Mouse (Mus musculus) cortical plate, adult 2 months (tissue): Measurements from ENCODE around the gene Olfr285.

Experiments
- CTCF ChIP-seq: fragments of 200-500 bp; IDR thresholded peaks from 2 replicates; pipeline ENCODE4 v1.5.1; 2011; ENCODE audit warnings: mild to moderate bottlenecking, control low read depth, low read length; ENCODE audit not compliant: insufficient read depth; ENCODE audit errors: extremely low read depth
- POLR2A ChIP-seq: fragments of 200-500 bp; IDR thresholded peaks from 2 replicates; pipeline ENCODE4 v1.6.1; 2011; ENCODE audit warnings: mild to moderate bottlenecking, low read length, control low read depth; ENCODE audit not compliant: insufficient read depth; ENCODE audit errors: extremely low read depth

DNA sequence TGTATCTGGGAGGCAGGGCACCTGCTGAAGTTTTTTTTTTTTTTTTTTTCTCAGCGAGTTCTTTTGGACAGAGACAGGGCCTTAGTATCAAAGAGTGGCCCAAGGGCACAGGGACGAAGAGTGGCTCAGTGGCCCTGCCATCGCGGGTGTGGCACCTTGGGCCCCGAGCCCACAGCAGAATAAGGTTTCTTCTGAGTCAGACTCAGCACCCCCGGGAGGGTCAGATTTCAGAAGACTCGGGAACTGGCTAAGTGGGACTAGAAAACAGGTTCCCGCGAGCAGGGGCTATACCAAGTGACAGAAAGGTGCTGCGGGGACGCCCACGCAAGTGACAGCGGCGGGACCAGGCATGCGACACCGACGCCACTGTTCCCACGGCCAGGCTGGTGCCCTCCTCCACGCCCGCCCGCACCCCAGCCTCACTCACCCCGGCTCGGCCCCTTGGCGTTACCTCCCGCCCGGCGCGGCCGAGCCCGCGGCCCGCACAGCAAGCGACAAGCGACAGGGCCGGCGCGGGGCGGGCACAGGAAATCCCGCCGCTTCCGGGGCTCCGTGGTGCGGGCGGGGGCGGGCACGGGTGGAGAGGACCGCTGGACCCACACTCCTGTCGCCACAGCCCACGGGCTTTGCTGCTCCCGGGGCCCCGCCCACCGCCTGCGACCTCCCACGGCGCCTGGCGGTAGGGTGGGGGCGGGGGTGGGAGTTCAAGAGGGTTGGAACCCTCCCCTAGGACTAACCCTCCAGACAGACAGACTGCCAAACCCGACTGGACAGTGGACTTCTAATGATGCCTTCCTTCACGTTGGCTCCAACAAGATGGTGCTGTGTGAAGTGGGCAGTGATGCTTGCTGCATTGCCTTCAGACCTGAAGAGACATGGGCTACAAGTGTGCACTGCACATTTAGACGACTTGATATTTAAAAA lies 21.3 kb downstream of the Olfr285 start, which contains the start of gene Zfp641:
- TF ChIP-seq POLR2A: no peak
- TF ChIP-seq CTCF: no peak
